Mouse (Mus musculus) intestine, embryonic 14.5 days (tissue): Measurements from ENCODE around the gene Zglp1. TPM values are rescaled to one million over a fixed set of nuclear protein-coding genes. Genes with fewer than 3 reads are reported as not detected.
A peak's percentile ranks its signal among the peaks of the same experiment; 100 is the strongest.

Source experiments
- ATAC-seq: fragments of 200-750 bp; cut with Nextera tagmentation; replicated peaks from 2 replicates; pipeline ENCODE4 v1.8.0; 2017; ENCODE audit warnings: low read depth, moderate number of reproducible peaks, moderate TSS enrichment, moderate library complexity; ENCODE audit not compliant: low FRiP score, low TSS enrichment
- DNase-seq: peaks from one replicate; pipeline ENCODE4 v3.0.0-alpha.2; 2018; ENCODE audit warnings: low spot score
- H3K27ac ChIP-seq: fragments of 300-500 bp; sonication (generic); 2 replicates; pipeline ENCODE4 v1.5.1; 2014; ENCODE audit warnings: low read depth, mild to moderate bottlenecking, control low read depth
- H3K27me3 ChIP-seq: fragments of 300-500 bp; sonication (generic); replicated peaks from 2 replicates; pipeline ENCODE4 v1.6.1; 2014; ENCODE audit warnings: low read length, control low read depth; ENCODE audit not compliant: control insufficient read depth, insufficient read depth
- H3K36me3 ChIP-seq: fragments of 300-500 bp; sonication (generic); 2 replicates; pipeline ENCODE4 v1.6.1; 2014; ENCODE audit warnings: low read length, control low read depth; ENCODE audit not compliant: control insufficient read depth, insufficient read depth
- H3K4me1 ChIP-seq: fragments of 300-500 bp; sonication (generic); replicated peaks from 2 replicates; pipeline ENCODE4 v1.6.1; 2014; ENCODE audit warnings: low read length, control low read depth, mixed read lengths; ENCODE audit not compliant: control insufficient read depth, insufficient read depth
- H3K4me2 ChIP-seq: fragments of 300-500 bp; sonication (generic); 2 replicates; pipeline ENCODE4 v1.6.1; 2014; ENCODE audit warnings: low read length
- H3K4me3 ChIP-seq: fragments of 300-500 bp; sonication (generic); 2 replicates; pipeline ENCODE4 v1.5.1; 2014; ENCODE audit warnings: low read depth, low read length, control low read depth, mixed read lengths
- H3K9ac ChIP-seq: fragments of 300-500 bp; sonication (generic); 2 replicates; pipeline ENCODE4 v1.6.1; 2014; ENCODE audit warnings: mild to moderate bottlenecking, low read length
- H3K9me3 ChIP-seq: fragments of 300-500 bp; sonication (generic); 2 replicates; pipeline ENCODE4 v1.6.1; 2016; ENCODE audit warnings: low read length, control low read depth; ENCODE audit not compliant: control insufficient read depth
- WGBS: fragments of 180-500 bp; shearing (Covaris S2); extraction: QIAGEN DNeasy Blood & Tissue Kit; methylation state at CpG from one replicate; pipeline ENCODE4 v1.1.7; 2014; 5-methylcytosine and 5-hydroxymethylcytosine counted together
- polyA plus RNA-seq: library from polyadenylated mRNA; unstranded; fragments of >200 nt; fragmentation: Nextera tagmentation; extraction: Ambion mirVana; gene quantifications from 2 replicates; pipeline ENCODE4 v1.2.1, GENCODE M21; 2014

Zglp1 gene
- polyA plus RNA-seq, 1 experiment from 2014 or later = not detected

GRCm38 (mm10) chr9:21100447-21101161 lies 33.7 kb upstream of the Zglp1 start:
- Histone ChIP-seq H3K27ac (no peak overlapping the region), H3K9me3 (no peaks in the 10 kb centered on the region), H3K4me2 (no peak overlapping the region), H3K4me1 (0 out of 2 replicates have a peak, but pooled peaks cover 7% of the 10 kb centered on the region), H3K4me3 (no peak overlapping the region), H3K27me3 (no peaks in the 10 kb centered on the region), H3K9ac (no peak overlapping the region), H3K36me3 (no peaks in the 10 kb centered on the region)
- no peak for ATAC-seq
- no peak for DNase-seq
- 38% methylated on average over 15 of the region's 15 CpGs for WGBS

GRCm38 (mm10) chr9:21097793-21098192 lies 30.9 kb upstream of the Zglp1 start:
- Histone ChIP-seq H3K27me3 (no peaks in the 10 kb centered on the region), H3K4me2 (no peak overlapping the region), H3K36me3 (no peaks in the 10 kb centered on the region), H3K4me3 (no peak overlapping the region), H3K9ac (no peak overlapping the region), H3K4me1 (0 out of 2 replicates have a peak, but pooled peaks cover 4% of the 10 kb centered on the region), H3K9me3 (no peaks in the 10 kb centered on the region), H3K27ac (no peak overlapping the region)
- 65% methylated on average over 8 of the region's 8 CpGs for WGBS
- DNase-seq (no peak), ATAC-seq (no peak)

GRCm38 (mm10) chr9:21095958-21096357 lies 29.1 kb upstream of the Zglp1 start:
- DNase-seq = no peak
- Histone ChIP-seq H3K4me2 (no peak overlapping the region), H3K9me3 (no peaks in the 10 kb centered on the region), H3K4me1 (peaks cover 5% of the 10 kb centered on the region), H3K4me3 (no peak overlapping the region), H3K27ac (no peak overlapping the region), H3K9ac (no peak overlapping the region), H3K36me3 (no peaks in the 10 kb centered on the region), H3K27me3 (no peaks in the 10 kb centered on the region)
- no peak for ATAC-seq
- WGBS = 90% methylated on average over 4 of the region's 4 CpGs

GRCm38 (mm10) chr9:21093423-21093822 lies 26.5 kb upstream of the Zglp1 start:
- H3K27ac ChIP-seq = no peak overlapping the region
- WGBS = 95% methylated on average over 9 of the region's 9 CpGs

DNA sequence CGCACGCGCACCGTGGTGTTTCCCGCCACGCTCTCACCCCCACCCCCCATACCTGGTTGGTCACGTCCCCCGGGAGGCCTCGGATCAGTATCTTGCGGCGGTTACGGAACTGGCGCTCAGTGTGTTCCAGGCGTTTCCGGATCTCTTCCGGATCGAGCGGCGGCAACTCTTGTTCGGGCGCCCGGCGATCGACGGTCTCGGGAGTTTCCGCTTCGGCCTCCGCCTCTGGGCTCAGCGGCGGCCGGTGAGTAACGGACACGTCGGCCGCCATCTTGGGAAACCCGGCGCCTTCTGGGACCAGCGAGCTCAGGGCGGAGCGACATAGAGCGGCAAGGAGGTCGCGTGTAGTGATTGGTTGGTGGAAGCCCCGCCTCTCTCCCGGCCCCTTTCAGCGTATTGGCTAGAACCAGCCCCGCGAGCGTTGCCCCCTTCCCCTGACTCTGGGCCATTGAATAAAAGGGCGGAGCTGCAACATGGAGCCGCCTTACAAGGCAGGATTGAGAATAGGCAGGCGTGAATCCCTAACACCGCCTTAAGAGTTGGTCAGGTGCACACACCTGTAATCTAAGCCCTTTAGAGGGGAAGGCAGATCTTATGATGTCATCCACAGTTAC lies 24.9 kb upstream of the Zglp1 start, which contains the start of the genes Gm38431 and Raver1:
Gene Gm38431, minus strand, starts transcription at position 291 of the 614 bp plus-strand sequence.
Gene Raver1, minus strand, starts transcription at position 302 of the 614 bp plus-strand sequence.
- peak; percentile 95 for DNase-seq
- WGBS = under 1% methylated on average over 54 of the region's 54 CpGs
- Histone ChIP-seq H3K27ac (peak within 1 kb of the TSS; percentile 90), H3K4me1 (peaks cover 12% of the 10 kb centered on the region), H3K36me3 (peaks cover 32% of the 10 kb centered on the region), H3K4me3 (peak within 1 kb of the TSS; percentile 87), H3K4me2 (peak within 1 kb of the TSS; percentile 81), H3K9ac (peak within 1 kb of the TSS; percentile 81), H3K27me3 (no peaks in the 10 kb centered on the region), H3K9me3 (no peaks in the 10 kb centered on the region)
- ATAC-seq = peak; percentile 99

More at GRCm38 (mm10) chr9:21093423-21093822, 26.5 kb upstream of the Zglp1 start:
- ATAC-seq = no peak
- Histone ChIP-seq H3K9ac (no peak overlapping the region), H3K4me3 (no peak overlapping the region), H3K27me3 (no peaks in the 10 kb centered on the region), H3K36me3 (peaks cover 17% of the 10 kb centered on the region), H3K9me3 (no peaks in the 10 kb centered on the region), H3K4me1 (peaks cover 12% of the 10 kb centered on the region), H3K4me2 (no peak overlapping the region)
- DNase-seq = no peak

GRCm38 (mm10) chr9:21090972-21091706 lies 24.2 kb upstream of the Zglp1 start:
- DNase-seq (no peak), ATAC-seq (peak; percentile 21; the same call in 1 of the 2 replicates)
- Histone ChIP-seq H3K9me3 (no peaks in the 10 kb centered on the region), H3K4me3 (peak overlapping the region; percentile 87), H3K36me3 (peaks cover 39% of the 10 kb centered on the region), H3K27me3 (no peaks in the 10 kb centered on the region), H3K4me2 (peak overlapping the region; percentile 81), H3K27ac (peak overlapping the region; percentile 90), H3K9ac (peak overlapping the region; percentile 81), H3K4me1 (peaks cover 12% of the 10 kb centered on the region)
- WGBS = 4% methylated on average over 24 of the region's 24 CpGs

DNA sequence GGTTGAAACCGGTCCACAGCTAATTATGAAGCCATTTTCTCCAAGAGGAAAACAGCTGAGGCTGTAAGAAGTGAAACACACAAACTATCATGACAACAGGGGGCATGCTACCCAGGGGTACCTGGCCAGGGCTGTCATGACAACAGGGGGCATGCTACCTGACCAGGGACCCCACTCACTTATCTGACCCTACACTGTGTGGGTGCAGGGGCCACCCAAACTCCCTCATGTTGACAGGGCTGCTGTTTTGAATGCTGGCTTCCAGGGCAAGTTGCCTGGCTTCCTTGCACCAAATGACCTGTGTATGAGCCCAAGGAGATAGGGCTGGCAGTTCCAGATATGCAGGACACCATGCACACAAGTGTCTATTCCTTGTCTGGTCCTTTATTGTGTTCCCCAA lies 23.6 kb upstream of the Zglp1 start:
- peak overlapping the region; percentile 81 for H3K4me2 ChIP-seq
- H3K9ac ChIP-seq = peak overlapping the region; percentile 81
- DNase-seq = no peak
- no peak overlapping the region for H3K27ac ChIP-seq
- ATAC-seq = no peak
- peak overlapping the region; percentile 87 for H3K4me3 ChIP-seq
- no peaks in the 10 kb centered on the region for H3K27me3 ChIP-seq
- WGBS = 78% methylated on average over 1 of the region's 1 CpGs
- peaks cover 45% of the 10 kb centered on the region for H3K36me3 ChIP-seq
- peaks cover 12% of the 10 kb centered on the region for H3K4me1 ChIP-seq
- H3K9me3 ChIP-seq = no peaks in the 10 kb centered on the region

DNA sequence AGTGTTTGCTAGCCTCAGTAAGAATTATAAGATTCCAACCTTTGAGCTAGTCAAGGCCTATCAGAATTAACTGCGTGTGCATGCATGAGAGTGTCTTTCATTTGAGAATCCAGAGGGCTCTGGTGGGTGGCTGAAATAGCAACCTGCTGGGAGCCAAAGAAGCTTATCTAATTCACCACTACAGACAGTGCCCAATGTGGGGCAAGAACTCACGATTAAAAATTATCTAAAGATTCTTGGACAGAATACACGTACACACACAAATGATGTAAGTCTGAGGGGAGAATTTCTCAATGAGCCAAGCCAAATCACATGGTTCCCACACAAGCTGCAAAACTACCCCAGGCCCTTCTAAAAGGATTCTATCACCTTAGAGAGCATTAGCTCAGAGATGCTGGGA lies 16.4 kb upstream of the Zglp1 start:
- ATAC-seq (no peak), DNase-seq (no peak)
- no peaks in the 10 kb centered on the region for H3K27me3 ChIP-seq
- H3K4me3 ChIP-seq = no peak overlapping the region
- H3K27ac ChIP-seq = no peak overlapping the region
- 88% methylated on average over 3 of the region's 3 CpGs for WGBS
- H3K4me1 ChIP-seq = no peaks in the 10 kb centered on the region
- H3K9ac ChIP-seq = no peak overlapping the region
- H3K4me2 ChIP-seq = no peak overlapping the region
- no peaks in the 10 kb centered on the region for H3K9me3 ChIP-seq
- peaks cover 96% of the 10 kb centered on the region for H3K36me3 ChIP-seq
